Mouse (Mus musculus) megakaryocyte, embryonic 14.5 days (primary cell): ENCODE measurements around the gene Ptpn14.

Source experiments
- FLI1 ChIP-seq: IDR thresholded peaks from 2 replicates; pipeline ENCODE4 v1.6.1; 2012; ENCODE audit warnings: low read length, inconsistent platforms, mixed read lengths
- GATA1 ChIP-seq: IDR thresholded peaks from 3 replicates; pipeline ENCODE4 v1.6.1; 2012; ENCODE audit warnings: mixed read lengths, low read length, inconsistent platforms, borderline replicate concordance

DNA sequence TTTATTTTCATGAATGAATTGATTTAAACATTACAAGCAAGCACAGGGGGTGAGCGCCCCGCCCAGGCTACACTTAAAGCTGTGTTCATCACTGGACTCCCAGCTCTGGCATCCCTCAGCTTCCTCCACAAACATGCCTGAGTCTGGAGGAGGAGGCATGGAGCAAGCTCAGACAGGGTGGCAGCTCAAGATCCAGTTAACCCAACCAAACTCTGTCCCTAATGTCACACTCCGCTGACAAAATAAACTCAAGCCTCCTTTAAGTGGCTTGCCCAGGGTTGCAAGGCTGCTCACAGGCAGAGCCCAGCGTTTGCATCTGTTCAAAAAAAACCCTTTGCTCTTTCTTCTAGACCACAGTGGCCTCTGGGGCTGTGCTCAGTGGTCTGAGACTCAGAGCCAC, 1.9 kb upstream of the Ptpn14 start:
- TF ChIP-seq GATA1 (no peak), FLI1 (no peak)
